Mouse (Mus musculus): ENCODE measurements around the gene Abhd14b. TPM values are rescaled to one million over a fixed set of nuclear protein-coding genes. Genes with fewer than 3 reads are reported as not detected.
A peak's percentile ranks its signal among the peaks of the same experiment; 100 is the strongest.

Gene Abhd14b
- 80.0 and 80.9 TPM in 2 replicates for polyA plus RNA-seq (2012; rRNA removed)

DNA sequence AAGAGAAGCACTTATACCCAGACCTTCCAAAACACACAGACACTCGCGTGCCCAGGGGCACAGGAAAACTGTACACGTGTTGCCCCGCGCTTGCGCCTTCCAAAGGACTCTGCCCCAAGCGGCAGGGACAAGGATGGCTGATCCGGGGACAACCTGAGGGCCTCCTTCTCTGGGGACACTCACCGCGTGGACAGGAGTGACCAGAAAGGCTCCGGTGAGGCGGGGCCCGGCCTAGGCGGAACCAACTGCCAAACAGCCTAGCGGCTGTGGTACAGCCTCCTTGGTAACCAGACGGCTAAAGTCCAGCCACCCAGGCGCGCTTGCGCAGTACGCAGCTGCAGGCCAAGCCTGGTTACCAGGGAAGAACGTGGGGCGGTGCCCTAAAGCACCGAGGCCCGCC, at the start of gene Abhd14b, which contains the start of gene Abhd14a:
Abhd14b (plus strand) TSS at position 112 of the 400 bp plus-strand sequence.
Abhd14a (minus strand) TSS at position 331 of the 400 bp plus-strand sequence.
- H3K4me3 ChIP-seq (replicated peaks; ENCODE audit: extremely low read depth, low read depth, low read length): peak within 1 kb of the TSS; percentile 72
- WGBS: under 1% methylated on average over 24 of the region's 24 CpGs
- peaks cover 15% of the 10 kb centered on the region for H3K4me1 ChIP-seq (ENCODE audit: control insufficient read depth, insufficient read depth, low read length)
- DNase-seq: peak; percentile 89
- TF ChIP-seq POLR2A (IDR thresholded peaks at IDR 0.05; ENCODE audit: borderline replicate concordance, extremely low read depth, low read depth, low read length): 0 out of 2 replicates have a peak, but pooled peaks have one; percentile 29
- peak; percentile 24; the same call in 1 of the 2 replicates for TF ChIP-seq CTCF (IDR thresholded peaks at IDR 0.05; ENCODE audit: insufficient read depth, low read length)

GRCm38 (mm10) chr9:106397733-106398132, 49.5 kb upstream of the Abhd14b start:
- WGBS: 57% methylated on average over 4 of the region's 4 CpGs
- Histone ChIP-seq H3K4me1 (ENCODE audit: control insufficient read depth, insufficient read depth, low read length) (peaks cover 15% of the 10 kb centered on the region), H3K4me3 (replicated peaks; ENCODE audit: extremely low read depth, low read depth, low read length) (no peak overlapping the region)
- DNase-seq: no peak
- TF ChIP-seq POLR2A (IDR thresholded peaks at IDR 0.05; ENCODE audit: borderline replicate concordance, extremely low read depth, low read depth, low read length): no peak
- TF ChIP-seq CTCF (IDR thresholded peaks at IDR 0.05; ENCODE audit: insufficient read depth, low read length): no peak

GRCm38 (mm10) chr9:106398667-106399311, 48.5 kb upstream of the Abhd14b start:
- DNase-seq: no peak
- WGBS: 65% methylated on average over 9 of the region's 9 CpGs
- TF ChIP-seq POLR2A (IDR thresholded peaks at IDR 0.05; ENCODE audit: borderline replicate concordance, extremely low read depth, low read depth, low read length) (no peak), CTCF (IDR thresholded peaks at IDR 0.05; ENCODE audit: insufficient read depth, low read length) (no peak)
- Histone ChIP-seq H3K4me3 (replicated peaks; ENCODE audit: extremely low read depth, low read depth, low read length) (no peak overlapping the region), H3K4me1 (ENCODE audit: control insufficient read depth, insufficient read depth, low read length) (0 out of 2 replicates have a peak, but pooled peaks cover 7% of the 10 kb centered on the region)

- no peak for TF ChIP-seq POLR2A (IDR thresholded peaks at IDR 0.05; ENCODE audit: borderline replicate concordance, extremely low read depth, low read depth, low read length)
- TF ChIP-seq CTCF (IDR thresholded peaks at IDR 0.05; ENCODE audit: insufficient read depth, low read length): no peak
- WGBS: 91% methylated on average over 3 of the region's 3 CpGs
- Histone ChIP-seq H3K4me3 (replicated peaks; ENCODE audit: extremely low read depth, low read depth, low read length) (no peak overlapping the region), H3K4me1 (ENCODE audit: control insufficient read depth, insufficient read depth, low read length) (0 out of 2 replicates have a peak, but pooled peaks cover 3% of the 10 kb centered on the region)
- DNase-seq: no peak
These were observed 47.5 kb upstream of the Abhd14b start for GRCm38 (mm10) chr9:106399808-106400207.

GRCm38 (mm10) chr9:106402149-106402548, 45.1 kb upstream of the Abhd14b start:
- no peak for DNase-seq
- TF ChIP-seq CTCF (IDR thresholded peaks at IDR 0.05; ENCODE audit: insufficient read depth, low read length) (no peak), POLR2A (IDR thresholded peaks at IDR 0.05; ENCODE audit: borderline replicate concordance, extremely low read depth, low read depth, low read length) (no peak)
- WGBS: 80% methylated on average over 5 of the region's 5 CpGs
- H3K4me3 ChIP-seq (replicated peaks; ENCODE audit: extremely low read depth, low read depth, low read length): no peak overlapping the region
- H3K4me1 ChIP-seq (ENCODE audit: control insufficient read depth, insufficient read depth, low read length): peaks cover 3% of the 10 kb centered on the region; the same call in 1 of the 2 replicates

- Histone ChIP-seq H3K4me1 (ENCODE audit: control insufficient read depth, insufficient read depth, low read length) (peaks cover 3% of the 10 kb centered on the region; the same call in 1 of the 2 replicates), H3K4me3 (replicated peaks; ENCODE audit: extremely low read depth, low read depth, low read length) (no peak overlapping the region)
- no peak for DNase-seq
- TF ChIP-seq CTCF (IDR thresholded peaks at IDR 0.05; ENCODE audit: insufficient read depth, low read length): no peak
- TF ChIP-seq POLR2A (IDR thresholded peaks at IDR 0.05; ENCODE audit: borderline replicate concordance, extremely low read depth, low read depth, low read length): no peak
- 81% methylated on average over 16 of the region's 16 CpGs for WGBS
These were observed 44.5 kb upstream of the Abhd14b start for GRCm38 (mm10) chr9:106402607-106403375.

DNA sequence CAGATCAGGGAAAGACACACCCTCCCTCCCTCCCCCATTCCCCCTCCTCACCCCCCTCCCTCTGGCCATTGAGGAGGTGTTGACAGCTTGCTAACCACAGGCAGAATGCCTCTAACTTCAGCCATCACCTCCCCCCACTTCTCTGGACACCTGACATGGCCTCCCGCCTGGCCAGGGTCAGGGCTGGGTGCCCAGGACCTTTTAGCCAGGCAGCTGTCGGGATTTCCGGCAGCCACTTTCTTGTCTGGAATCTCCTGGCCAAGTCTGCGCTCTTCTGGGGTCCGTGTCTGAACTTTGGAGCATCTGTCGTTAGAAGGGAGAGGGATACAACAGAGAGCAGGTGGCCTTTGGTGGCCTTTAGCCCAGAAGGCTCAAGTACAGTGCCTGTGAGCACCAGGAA, 42.0 kb upstream of the Abhd14b start:
- no peak overlapping the region for H3K4me3 ChIP-seq (replicated peaks; ENCODE audit: extremely low read depth, low read depth, low read length)
- WGBS: 40% methylated on average over 6 of the region's 6 CpGs
- TF ChIP-seq POLR2A (IDR thresholded peaks at IDR 0.05; ENCODE audit: borderline replicate concordance, extremely low read depth, low read depth, low read length) (no peak), CTCF (IDR thresholded peaks at IDR 0.05; ENCODE audit: insufficient read depth, low read length) (no peak)
- H3K4me1 ChIP-seq (ENCODE audit: control insufficient read depth, insufficient read depth, low read length): no peaks in the 10 kb centered on the region; the same call in 1 of the 2 replicates
- no peak for DNase-seq

- Histone ChIP-seq H3K4me3 (replicated peaks; ENCODE audit: extremely low read depth, low read depth, low read length) (no peak overlapping the region), H3K4me1 (ENCODE audit: control insufficient read depth, insufficient read depth, low read length) (no peaks in the 10 kb centered on the region; the same call in 1 of the 2 replicates)
- 46% methylated on average over 8 of the region's 8 CpGs for WGBS
- no peak for TF ChIP-seq POLR2A (IDR thresholded peaks at IDR 0.05; ENCODE audit: borderline replicate concordance, extremely low read depth, low read depth, low read length)
- no peak for TF ChIP-seq CTCF (IDR thresholded peaks at IDR 0.05; ENCODE audit: insufficient read depth, low read length)
- no peak for DNase-seq
These were observed 40.7 kb upstream of the Abhd14b start for GRCm38 (mm10) chr9:106406443-106407078.

- no peak for TF ChIP-seq POLR2A (IDR thresholded peaks at IDR 0.05; ENCODE audit: borderline replicate concordance, extremely low read depth, low read depth, low read length)
- TF ChIP-seq CTCF (IDR thresholded peaks at IDR 0.05; ENCODE audit: insufficient read depth, low read length): no peak
- 97% methylated on average over 4 of the region's 4 CpGs for WGBS
- no peak overlapping the region for H3K4me3 ChIP-seq (replicated peaks; ENCODE audit: extremely low read depth, low read depth, low read length)
- DNase-seq: no peak
- no peaks in the 10 kb centered on the region; the same call in 1 of the 2 replicates for H3K4me1 ChIP-seq (ENCODE audit: control insufficient read depth, insufficient read depth, low read length)
These were observed 38.2 kb upstream of the Abhd14b start for GRCm38 (mm10) chr9:106409096-106409495.

Data from lung, adult 2 months (tissue).